Mouse (Mus musculus): ENCODE measurements around the gene Tiam1. TPM values are rescaled to one million over a fixed set of nuclear protein-coding genes. Genes with fewer than 3 reads are reported as not detected.

Gene Tiam1
- polyA plus RNA-seq, 1 experiment from 2014 or later: 18.8 TPM

DNA sequence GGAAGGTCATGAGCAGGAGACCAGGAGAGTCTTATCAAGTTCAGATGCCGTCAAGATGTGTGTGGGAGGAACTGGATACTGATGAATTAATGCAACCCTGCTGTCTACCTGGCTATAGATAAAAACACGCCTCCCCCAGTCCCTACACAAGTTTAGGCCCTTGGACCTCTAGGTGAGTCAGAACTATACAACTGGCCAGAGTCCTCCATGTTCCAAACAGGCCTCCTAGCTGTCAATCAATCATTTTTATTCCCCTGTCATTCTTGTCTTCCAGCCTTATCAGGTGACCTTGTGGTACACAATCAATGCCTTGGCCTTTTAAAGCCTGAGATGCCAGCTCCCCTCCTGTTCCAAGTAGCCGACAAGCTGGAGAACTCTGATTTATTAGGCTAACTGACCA, 363.9 kb downstream of the Tiam1 start:
- Histone ChIP-seq H3K4me3 (ENCODE audit: low read depth, low read length) (no peak overlapping the region), H3K4me1 (replicated peaks; ENCODE audit: control insufficient read depth, insufficient read depth) (no peaks in the 10 kb centered on the region), H3K9ac (ENCODE audit: low read length) (no peak overlapping the region), H3K36me3 (ENCODE audit: control insufficient read depth, insufficient read depth, low read length) (no peaks in the 10 kb centered on the region), H3K4me2 (replicated peaks; ENCODE audit: low read depth) (no peak overlapping the region), H3K27ac (replicated peaks) (no peak overlapping the region), H3K27me3 (ENCODE audit: control insufficient read depth, insufficient read depth, low read length) (no peaks in the 10 kb centered on the region), H3K9me3 (ENCODE audit: control insufficient read depth, low read length) (no peaks in the 10 kb centered on the region)
- no peak for ATAC-seq (ENCODE audit: low FRiP score, low TSS enrichment)
- DNase-seq (ENCODE audit: low spot score): no peak
- TF ChIP-seq EP300 (optimal IDR thresholded peaks at IDR 0.05) (no peak), CTCF (IDR thresholded peaks at IDR 0.05; ENCODE audit: low read depth) (no peak)
- 70% methylated on average over 3 of the region's 3 CpGs for WGBS

- Histone ChIP-seq H3K36me3 (ENCODE audit: control insufficient read depth, insufficient read depth, low read length) (no peaks in the 10 kb centered on the region), H3K27me3 (ENCODE audit: control insufficient read depth, insufficient read depth, low read length) (no peaks in the 10 kb centered on the region), H3K9ac (ENCODE audit: low read length) (no peak overlapping the region), H3K27ac (replicated peaks) (no peak overlapping the region), H3K4me3 (ENCODE audit: low read depth, low read length) (no peak overlapping the region), H3K4me1 (replicated peaks; ENCODE audit: control insufficient read depth, insufficient read depth) (no peaks in the 10 kb centered on the region), H3K4me2 (replicated peaks; ENCODE audit: low read depth) (no peak overlapping the region), H3K9me3 (ENCODE audit: control insufficient read depth, low read length) (no peaks in the 10 kb centered on the region)
- no peak for DNase-seq (ENCODE audit: low spot score)
- ATAC-seq (ENCODE audit: low FRiP score, low TSS enrichment): no peak
- no peak for TF ChIP-seq EP300 (optimal IDR thresholded peaks at IDR 0.05)
- no peak for TF ChIP-seq CTCF (IDR thresholded peaks at IDR 0.05; ENCODE audit: low read depth)
- 78% methylated on average over 2 of the region's 2 CpGs for WGBS
Measured at GRCm38 (mm10) chr16:89777450-89777849, 366.1 kb downstream of the Tiam1 start.

GRCm38 (mm10) chr16:89774553-89774913, 369.0 kb downstream of the Tiam1 start:
- no peaks in the 10 kb centered on the region for H3K36me3 ChIP-seq (ENCODE audit: control insufficient read depth, insufficient read depth, low read length)
- no peaks in the 10 kb centered on the region for H3K4me1 ChIP-seq (replicated peaks; ENCODE audit: control insufficient read depth, insufficient read depth)
- WGBS: 34% methylated on average over 10 of the region's 10 CpGs
- H3K27me3 ChIP-seq (ENCODE audit: control insufficient read depth, insufficient read depth, low read length): no peaks in the 10 kb centered on the region
- H3K9me3 ChIP-seq (ENCODE audit: control insufficient read depth, low read length): 0 out of 2 replicates have a peak, but pooled peaks cover 4% of the 10 kb centered on the region
- no peak overlapping the region; the same call in 1 of the 2 replicates for H3K4me3 ChIP-seq (ENCODE audit: low read depth, low read length)
- no peak overlapping the region for H3K9ac ChIP-seq (ENCODE audit: low read length)
- H3K4me2 ChIP-seq (replicated peaks; ENCODE audit: low read depth): peak overlapping the region; percentile 76
- TF ChIP-seq CTCF (IDR thresholded peaks at IDR 0.05; ENCODE audit: low read depth): no peak
- no peak for TF ChIP-seq EP300 (optimal IDR thresholded peaks at IDR 0.05)
- no peak overlapping the region for H3K27ac ChIP-seq (replicated peaks)
- DNase-seq (ENCODE audit: low spot score) (no peak), ATAC-seq (ENCODE audit: low FRiP score, low TSS enrichment) (no peak)

- TF ChIP-seq EP300 (optimal IDR thresholded peaks at IDR 0.05) (no peak), CTCF (IDR thresholded peaks at IDR 0.05; ENCODE audit: low read depth) (peak; percentile 93)
- ATAC-seq (ENCODE audit: low FRiP score, low TSS enrichment) (peak; percentile 84), DNase-seq (ENCODE audit: low spot score) (peak; percentile 87)
- Histone ChIP-seq H3K27me3 (ENCODE audit: control insufficient read depth, insufficient read depth, low read length) (no peaks in the 10 kb centered on the region), H3K4me3 (ENCODE audit: low read depth, low read length) (peak overlapping the region; percentile 40), H3K9ac (ENCODE audit: low read length) (peak overlapping the region; percentile 18; the same call in 1 of the 2 replicates), H3K27ac (replicated peaks) (no peak overlapping the region), H3K4me1 (replicated peaks; ENCODE audit: control insufficient read depth, insufficient read depth) (no peaks in the 10 kb centered on the region), H3K36me3 (ENCODE audit: control insufficient read depth, insufficient read depth, low read length) (no peaks in the 10 kb centered on the region), H3K4me2 (replicated peaks; ENCODE audit: low read depth) (peak overlapping the region; percentile 76), H3K9me3 (ENCODE audit: control insufficient read depth, low read length) (0 out of 2 replicates have a peak, but pooled peaks cover 4% of the 10 kb centered on the region)
- WGBS: 9% methylated on average over 30 of the region's 30 CpGs
Measured at GRCm38 (mm10) chr16:89773657-89774552, 369.7 kb downstream of the Tiam1 start.

DNA sequence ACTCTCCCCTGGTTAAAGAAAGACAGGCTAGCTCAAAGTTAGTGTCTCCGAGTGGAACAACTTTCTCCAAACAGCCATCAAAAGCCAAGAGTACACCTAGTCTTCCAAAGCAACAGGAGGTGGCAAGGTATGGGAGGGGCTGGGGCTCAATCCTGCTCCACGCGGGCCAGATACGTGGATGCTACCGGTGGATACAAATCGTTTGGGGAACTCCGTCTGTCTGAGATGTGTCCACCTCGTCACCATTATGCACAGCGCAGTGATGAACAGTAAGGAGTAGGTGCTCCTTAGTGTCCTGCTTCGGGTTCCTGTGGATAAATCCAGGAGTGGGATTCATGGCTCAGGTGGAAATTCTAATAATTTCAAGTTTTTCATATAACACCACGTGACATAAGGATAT, 377.6 kb downstream of the Tiam1 start:
- no peak overlapping the region for H3K27ac ChIP-seq (replicated peaks)
- H3K36me3 ChIP-seq (ENCODE audit: control insufficient read depth, insufficient read depth, low read length): no peaks in the 10 kb centered on the region
- H3K9ac ChIP-seq (ENCODE audit: low read length): no peak overlapping the region
- DNase-seq (ENCODE audit: low spot score) (no peak), ATAC-seq (ENCODE audit: low FRiP score, low TSS enrichment) (no peak)
- WGBS: 81% methylated on average over 11 of the region's 11 CpGs
- H3K4me3 ChIP-seq (ENCODE audit: low read depth, low read length): no peak overlapping the region
- no peaks in the 10 kb centered on the region for H3K4me1 ChIP-seq (replicated peaks; ENCODE audit: control insufficient read depth, insufficient read depth)
- 0 out of 2 replicates have a peak, but pooled peaks cover 4% of the 10 kb centered on the region for H3K9me3 ChIP-seq (ENCODE audit: control insufficient read depth, low read length)
- no peak overlapping the region for H3K4me2 ChIP-seq (replicated peaks; ENCODE audit: low read depth)
- no peaks in the 10 kb centered on the region for H3K27me3 ChIP-seq (ENCODE audit: control insufficient read depth, insufficient read depth, low read length)
- TF ChIP-seq CTCF (IDR thresholded peaks at IDR 0.05; ENCODE audit: low read depth) (no peak), EP300 (optimal IDR thresholded peaks at IDR 0.05) (no peak)

GRCm38 (mm10) chr16:89765470-89765869, 378.1 kb downstream of the Tiam1 start:
- Histone ChIP-seq H3K4me3 (ENCODE audit: low read depth, low read length) (no peak overlapping the region), H3K27me3 (ENCODE audit: control insufficient read depth, insufficient read depth, low read length) (no peaks in the 10 kb centered on the region), H3K4me1 (replicated peaks; ENCODE audit: control insufficient read depth, insufficient read depth) (no peaks in the 10 kb centered on the region), H3K27ac (replicated peaks) (no peak overlapping the region), H3K36me3 (ENCODE audit: control insufficient read depth, insufficient read depth, low read length) (no peaks in the 10 kb centered on the region), H3K9ac (ENCODE audit: low read length) (no peak overlapping the region), H3K9me3 (ENCODE audit: control insufficient read depth, low read length) (0 out of 2 replicates have a peak, but pooled peaks cover 4% of the 10 kb centered on the region), H3K4me2 (replicated peaks; ENCODE audit: low read depth) (no peak overlapping the region)
- DNase-seq (ENCODE audit: low spot score) (no peak), ATAC-seq (ENCODE audit: low FRiP score, low TSS enrichment) (no peak)
- TF ChIP-seq EP300 (optimal IDR thresholded peaks at IDR 0.05) (no peak), CTCF (IDR thresholded peaks at IDR 0.05; ENCODE audit: low read depth) (peak; percentile 80)
- 8% methylated on average over 8 of the region's 8 CpGs for WGBS

Measured in stomach, postnatal 0 days (tissue).